Mouse (Mus musculus): Measurements from ENCODE around the gene Zbtb12.

- TF ChIP-seq EP300 (IDR thresholded peaks at IDR 0.05; ENCODE audit: low read depth) (no peak), CTCF (IDR thresholded peaks at IDR 0.05; ENCODE audit: low read depth) (no peak)
Observed at GRCm38 (mm10) chr17:34860514-34860913, 18.8 kb upstream of the Zbtb12 start.

All from liver, postnatal 0 days (tissue).